Mouse (Mus musculus): ENCODE measurements around the gene Pus7. TPM values are rescaled to one million over a fixed set of nuclear protein-coding genes. Genes with fewer than 3 reads are reported as not detected.

The Pus7 gene
- 8.2 and 20.0 TPM in 2 replicates for polyA plus RNA-seq (2012; rRNA removed; ENCODE audit: low replicate concordance)

DNA sequence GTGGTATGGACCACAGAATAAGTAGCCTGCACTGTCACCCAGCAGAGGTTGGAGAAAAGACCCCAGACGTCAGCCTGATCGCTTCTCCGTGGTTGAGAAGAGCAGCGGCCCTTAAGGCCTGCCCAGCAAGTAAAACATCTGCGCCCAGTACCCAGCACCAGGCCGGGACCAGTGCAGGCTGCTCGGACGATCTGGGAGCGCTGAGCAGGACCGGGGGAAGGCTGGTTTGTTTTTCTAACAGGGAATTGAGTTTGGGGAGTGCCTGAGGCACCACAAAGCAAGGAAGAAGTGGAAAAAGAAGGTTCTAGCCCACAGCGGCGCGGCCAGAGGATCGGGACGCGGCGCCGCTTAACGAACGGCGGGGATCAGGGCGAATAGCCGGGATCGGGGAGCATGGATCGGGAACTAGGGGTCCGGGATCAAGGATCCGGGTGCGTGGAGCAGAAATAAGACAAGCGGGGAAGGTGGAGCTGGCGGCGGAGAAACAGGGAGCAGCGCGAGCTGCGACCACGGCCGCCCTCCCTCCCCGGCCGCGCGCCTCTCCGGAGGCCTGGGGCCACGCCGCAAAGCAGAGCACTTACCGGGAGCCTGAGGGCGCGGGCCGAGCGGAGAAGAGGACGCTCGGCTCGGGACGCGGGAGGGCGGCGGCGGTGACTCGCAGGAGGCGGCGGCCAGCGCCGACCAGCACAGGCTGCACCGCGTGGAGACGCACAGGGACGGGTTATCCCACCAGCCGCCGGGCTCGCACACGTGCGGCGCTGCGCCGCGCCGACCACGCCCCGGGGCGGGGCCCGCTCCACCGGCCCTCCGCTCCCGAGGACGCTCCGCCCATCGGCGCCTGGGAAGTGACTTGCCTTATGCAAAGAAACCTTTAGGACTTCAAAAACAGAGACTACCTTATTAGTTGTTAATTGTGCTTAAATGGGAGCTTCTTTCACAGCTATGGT lies at the start of gene Pus7:
Pus7 (minus strand) TSS at position 781 of the 947 bp plus-strand sequence.

GRCm38 (mm10) chr5:23787536-23788389 lies 4.3 kb upstream of the Pus7 start, which contains the start of gene Rint1:
TSS of gene Rint1 (plus strand) at chr5:23787711.

Other genes with a start within 250 kb of the Pus7 start
- 12.6 and 14.0 TPM in 2 replicates for gene Srpk2, start 99.1 kb downstream of the Pus7 start, polyA plus RNA-seq (2012; rRNA removed; ENCODE audit: low replicate concordance)
- gene Rint1, start 4.0 kb upstream of the Pus7 start, polyA plus RNA-seq (2012; rRNA removed; ENCODE audit: low replicate concordance) = 10.1 and 15.0 TPM in 2 replicates
- gene Tomm7, start 60.5 kb upstream of the Pus7 start, polyA plus RNA-seq (2012; rRNA removed; ENCODE audit: low replicate concordance) = 39.5 and 48.5 TPM in 2 replicates
- gene Fam126a, start 247.0 kb upstream of the Pus7 start, polyA plus RNA-seq (2012; rRNA removed; ENCODE audit: low replicate concordance) = 11.5 and 14.9 TPM in 2 replicates

Measured in subcutaneous adipose tissue, adult 2 months (tissue).